Mouse (Mus musculus): ENCODE results near the gene a. TPM values are rescaled to one million over a fixed set of nuclear protein-coding genes. Genes with fewer than 3 reads are reported as not detected.
"Not testable (repeated sequence)": the region's sequence is repeated elsewhere in the genome, so short reads cannot be mapped to it uniquely, and the experiment has no call there.

The a gene
- total and polyA plus RNA-seq, 3 experiments, result 7.8 to 23.8 (median 10.9) TPM

GRCm38 (mm10) chr2:155019673-155020072, 228.5 kb downstream of the a start (continued):
- no peak for TF ChIP-seq ZMIZ1 (IDR thresholded peaks at IDR 0.05; ENCODE audit: low read depth, low read length)
- TF ChIP-seq KAT2A (IDR thresholded peaks at IDR 0.05; ENCODE audit: insufficient replicate concordance, low read length), result no peak
- TF ChIP-seq MAZ (IDR thresholded peaks at IDR 0.05; ENCODE audit: low read depth, low read length), result peak; percentile 48; the same call in 1 of the 2 replicates
- TF ChIP-seq EP300 (IDR thresholded peaks at IDR 0.05; ENCODE audit: low read length), result peak; percentile 36; the same call in 1 of the 2 replicates
- TF ChIP-seq BHLHE40 (IDR thresholded peaks at IDR 0.05; ENCODE audit: low read depth, low read length), result 0 out of 2 replicates have a peak, but pooled peaks have one; percentile 7
- TF ChIP-seq HCFC1 (IDR thresholded peaks at IDR 0.05; ENCODE audit: low read depth, low read length), result peak; percentile 12; the same call in 1 of the 2 replicates
- peak; percentile 70 for TF ChIP-seq SMC3 (IDR thresholded peaks at IDR 0.05; ENCODE audit: low read depth, low read length)
- TF ChIP-seq SIN3A (IDR thresholded peaks at IDR 0.05; ENCODE audit: low read length), result no peak; the same call in none of the 2 replicates
- TF ChIP-seq JUN (IDR thresholded peaks at IDR 0.05; ENCODE audit: insufficient read depth, low read depth, low read length), result no peak; the same call in 1 of the 2 replicates
- TF ChIP-seq ZNF384 (IDR thresholded peaks at IDR 0.05; ENCODE audit: low read depth, low read length), result no peak
- no peak for TF ChIP-seq PAX5 (IDR thresholded peaks at IDR 0.05; ENCODE audit: low read length)
- peak; percentile 13 to 79; a peak in 3 of 4 replicates for TF ChIP-seq CTCF (conservative IDR thresholded peaks at IDR 0.05 in 1 of 2, IDR thresholded peaks at IDR 0.05 in 1 of 2; ENCODE audit: low read depth in 2 of 2, low read length in 2 of 2)
- TF ChIP-seq IRF4 (IDR thresholded peaks at IDR 0.05; ENCODE audit: low read depth, low read length), result peak; percentile 9; the same call in 1 of the 2 replicates
- no peak for TF ChIP-seq JUND (conservative IDR thresholded peaks at IDR 0.05; ENCODE audit: low read depth, low read length)
- TF ChIP-seq E2F4 (IDR thresholded peaks at IDR 0.05; ENCODE audit: insufficient replicate concordance, low read depth, low read length), result no peak
- TF ChIP-seq MEF2A (IDR thresholded peaks at IDR 0.05; ENCODE audit: borderline replicate concordance, low read depth, low read length), result no peak; the same call in 1 of the 2 replicates
- no peak for TF ChIP-seq USF1 (IDR thresholded peaks at IDR 0.05; ENCODE audit: low read depth, low read length)
- TF ChIP-seq GABPA (IDR thresholded peaks at IDR 0.05; ENCODE audit: insufficient replicate concordance, low read depth, low read length), result no peak
- TF ChIP-seq ZC3H11A (IDR thresholded peaks at IDR 0.05; ENCODE audit: low read depth, low read length), result 0 out of 2 replicates have a peak, but pooled peaks have one; percentile 2

GRCm38 (mm10) chr2:155020247-155020826, 229.1 kb downstream of the a start:
- peak overlapping the region; percentile 66 for H3K4me2 ChIP-seq (ENCODE audit: insufficient read depth, low read depth, poor library complexity, severe bottlenecking)

More at GRCm38 (mm10) chr2:155020247-155020826, 229.1 kb downstream of the a start:
- DNase-seq (ENCODE audit: extremely low read depth), result peak; percentile 71
- H3K79me2 ChIP-seq (replicated peaks; ENCODE audit: control insufficient read depth, extremely low read depth, insufficient read depth, poor library complexity, severe bottlenecking); H3K27me3 ChIP-seq (replicated peaks); in situ Hi-C loops (cut with MboI; ENCODE audit: low pct_ligation_motif_present, low pct_unique_long_range_greater_than_20kb, low sequenced_read_pairs); dilution Hi-C loops (cut with MboI; ENCODE audit: extremely low pct_ligation_motif_present, extremely low pct_unique_long_range_greater_than_20kb, low sequenced_read_pairs); H3K9me3 ChIP-seq (replicated peaks; ENCODE audit: low read length); H3K36me3 ChIP-seq (replicated peaks in 1 of 2; ENCODE audit: control insufficient read depth in 1 of 2, insufficient read depth in 1 of 2, low read length in 1 of 2): not testable (repeated sequence)
- Histone ChIP-seq H3K27ac (ENCODE audit: insufficient read depth, low read depth) (peak overlapping the region; percentile 94), H3K4me1 (ENCODE audit: control insufficient read depth in 1 of 2, insufficient read depth in 2 of 2) (peaks cover 7 to 11% of the 10 kb centered on the region in 2 experiments; a peak in 3 of 4 replicates), H3K9ac (ENCODE audit: insufficient read depth, low read depth) (peak overlapping the region; percentile 79), H3K4me3 (replicated peaks in 1 of 3; ENCODE audit: low read depth in 2 of 3, low read length in 2 of 3, poor library complexity in 1 of 3) (peak overlapping the region in 1 of 3 experiments; percentile 36)
- TF ChIP-seq TCF12 (IDR thresholded peaks at IDR 0.05; ENCODE audit: low read depth, low read length) (peak; percentile 64), MAX (IDR thresholded peaks at IDR 0.05; ENCODE audit: low read length) (peak; percentile 24), ZMIZ1 (IDR thresholded peaks at IDR 0.05; ENCODE audit: low read depth, low read length) (0 out of 2 replicates have a peak, but pooled peaks have one; percentile 47), POLR2A (IDR thresholded peaks at IDR 0.05; ENCODE audit: low read depth, low read length) (peak; percentile 56), TBP (conservative IDR thresholded peaks at IDR 0.05; ENCODE audit: low read depth, low read length) (0 out of 2 replicates have a peak, but pooled peaks have one; percentile 39), NELFE (IDR thresholded peaks at IDR 0.05; ENCODE audit: low read depth, low read length) (peak; percentile 53; the same call in 1 of the 2 replicates), IRF4 (IDR thresholded peaks at IDR 0.05; ENCODE audit: low read depth, low read length) (peak; percentile 59; the same call in 1 of the 2 replicates), MEF2A (IDR thresholded peaks at IDR 0.05; ENCODE audit: borderline replicate concordance, low read depth, low read length) (peak; percentile 79; the same call in 1 of the 2 replicates), ETS1 (conservative IDR thresholded peaks at IDR 0.05; ENCODE audit: low read depth, low read length) (0 out of 2 replicates have a peak, but pooled peaks have one; percentile 21), NRF1 (IDR thresholded peaks at IDR 0.05; ENCODE audit: low read depth, low read length) (0 out of 2 replicates have a peak, but pooled peaks have one; percentile 1)

Data from CH12.LX (cell line).